Mouse (Mus musculus) limb, embryonic 14.5 days (tissue): ENCODE results near the gene Xpo1. TPM values are rescaled to one million over a fixed set of nuclear protein-coding genes. Genes with fewer than 3 reads are reported as not detected.

Experiments
- ATAC-seq: fragments of 200-750 bp; cut with Nextera tagmentation; 2 replicates; pipeline ENCODE4 v1.8.0; 2017; ENCODE audit warnings: low read depth, moderate number of reproducible peaks, moderate TSS enrichment; ENCODE audit not compliant: low FRiP score
- DNase-seq: peaks from one replicate; pipeline ENCODE4 v3.0.0-alpha.2; 2015; ENCODE audit warnings: low spot score
- H3K27ac ChIP-seq: fragments of 300-500 bp; sonication (generic); replicated peaks from 2 replicates; pipeline ENCODE4 v1.5.1; 2014; ENCODE audit warnings: low read depth, mild to moderate bottlenecking, low read length, moderate library complexity, mixed read lengths
- H3K27me3 ChIP-seq: fragments of 300-500 bp; sonication (generic); 2 replicates; pipeline ENCODE4 v1.6.1; 2014; ENCODE audit warnings: low read length, mixed read lengths; ENCODE audit not compliant: control insufficient read depth, insufficient read depth
- H3K36me3 ChIP-seq: fragments of 300-500 bp; sonication (generic); 2 replicates; pipeline ENCODE4 v1.6.1; 2014; ENCODE audit warnings: mild to moderate bottlenecking, low read length, moderate library complexity, mixed read lengths; ENCODE audit not compliant: control insufficient read depth, insufficient read depth
- H3K4me1 ChIP-seq: fragments of 300-500 bp; sonication (generic); 2 replicates; pipeline ENCODE4 v1.6.1; 2014; ENCODE audit warnings: antibody characterized with exemption, low read length, mixed read lengths; ENCODE audit not compliant: control insufficient read depth, insufficient read depth
- H3K4me2 ChIP-seq: fragments of 300-500 bp; sonication (generic); replicated peaks from 2 replicates; pipeline ENCODE4 v1.6.1; 2014; ENCODE audit warnings: low read depth, mild to moderate bottlenecking, low read length, moderate library complexity; ENCODE audit not compliant: severe bottlenecking
- H3K4me3 ChIP-seq: fragments of 300-500 bp; sonication (generic); replicated peaks from 2 replicates; pipeline ENCODE4 v1.5.1; 2014; ENCODE audit warnings: low read length
- H3K9ac ChIP-seq: fragments of 300-500 bp; sonication (generic); 2 replicates; pipeline ENCODE4 v1.6.1; 2014; ENCODE audit warnings: mild to moderate bottlenecking, low read depth, low read length, moderate library complexity; ENCODE audit not compliant: severe bottlenecking
- H3K9me3 ChIP-seq: fragments of 300-500 bp; sonication (generic); 2 replicates; pipeline ENCODE4 v1.6.1; 2016; ENCODE audit warnings: low read length; ENCODE audit not compliant: control insufficient read depth
- POLR2A ChIP-seq: fragments of 200-500 bp; IDR thresholded peaks from 2 replicates; pipeline ENCODE4 v1.8.0; 2012; ENCODE audit warnings: inconsistent platforms, mild to moderate bottlenecking, moderate library complexity, borderline replicate concordance; ENCODE audit not compliant: insufficient read depth, insufficient read length; ENCODE audit errors: extremely low read depth
- WGBS: fragments of 180-500 bp; shearing (Covaris S2); extraction: QIAGEN DNeasy Blood & Tissue Kit; methylation state at CpG from one replicate; pipeline ENCODE4 v1.1.7; 2014; 5-methylcytosine and 5-hydroxymethylcytosine counted together
- polyA plus RNA-seq, 2 experiments: library from polyadenylated mRNA; depleted of rRNA in 1 of 2; stranded (reverse) in 1 of 2; unstranded in 1 of 2; fragments of >200 nt; fragmentation: Nextera tagmentation in 1 of 2; extraction: Ambion mirVana in 1 of 2; gene quantifications; 2 replicates each; pipeline versions ENCODE4 v1.2.1 to v1.2.3; 2012 to 2014

Gene Xpo1
- polyA plus RNA-seq, 2 experiments: 105 to 113 TPM

GRCm38 (mm10) chr11:23253931-23254330 lies 1.9 kb upstream of the Xpo1 start:
- WGBS: 95% methylated on average over 4 of the region's 4 CpGs
- H3K36me3 ChIP-seq: no peaks in the 10 kb centered on the region
- ATAC-seq (no peak), DNase-seq (no peak)
- peaks cover 5% of the 10 kb centered on the region; the same call in 1 of the 2 replicates for H3K4me1 ChIP-seq
- H3K27ac ChIP-seq: no peak overlapping the region
- TF ChIP-seq POLR2A: no peak
- H3K9me3 ChIP-seq: no peaks in the 10 kb centered on the region
- H3K9ac ChIP-seq: no peak overlapping the region
- H3K4me3 ChIP-seq: no peak overlapping the region
- H3K4me2 ChIP-seq: no peak overlapping the region
- H3K27me3 ChIP-seq: no peaks in the 10 kb centered on the region

- Histone ChIP-seq H3K27me3 (no peaks in the 10 kb centered on the region), H3K9ac (peak overlapping the region; percentile 100), H3K4me1 (peaks cover 5% of the 10 kb centered on the region; the same call in 1 of the 2 replicates), H3K4me2 (peak overlapping the region; percentile 55), H3K36me3 (no peaks in the 10 kb centered on the region), H3K9me3 (no peaks in the 10 kb centered on the region), H3K27ac (peak overlapping the region; percentile 93), H3K4me3 (peak overlapping the region; percentile 98)
- ATAC-seq (no peak), DNase-seq (peak; percentile 10)
- no peak for TF ChIP-seq POLR2A
- 82% methylated on average over 4 of the region's 4 CpGs for WGBS
These were observed 1.3 kb upstream of the Xpo1 start for GRCm38 (mm10) chr11:23254548-23254947.

GRCm38 (mm10) chr11:23255053-23255426 lies 801 bp upstream of the Xpo1 start:
- Histone ChIP-seq H3K4me2 (peak overlapping the region; percentile 55), H3K9ac (peak overlapping the region; percentile 100), H3K9me3 (no peaks in the 10 kb centered on the region), H3K36me3 (no peaks in the 10 kb centered on the region), H3K27me3 (no peaks in the 10 kb centered on the region), H3K4me3 (peak overlapping the region; percentile 98), H3K27ac (peak overlapping the region; percentile 93), H3K4me1 (peaks cover 5% of the 10 kb centered on the region; the same call in 1 of the 2 replicates)
- TF ChIP-seq POLR2A: no peak
- 1% methylated on average over 22 of the region's 24 CpGs for WGBS
- DNase-seq (no peak), ATAC-seq (no peak)

- Histone ChIP-seq H3K4me3 (peak overlapping the region; percentile 98), H3K9me3 (no peaks in the 10 kb centered on the region), H3K9ac (peak overlapping the region; percentile 100), H3K27me3 (no peaks in the 10 kb centered on the region), H3K4me1 (peaks cover 5% of the 10 kb centered on the region; the same call in 1 of the 2 replicates), H3K36me3 (no peaks in the 10 kb centered on the region), H3K4me2 (peak overlapping the region; percentile 89), H3K27ac (peak overlapping the region; percentile 100)
- ATAC-seq (peak; percentile 4; the same call in 1 of the 2 replicates), DNase-seq (peak; percentile 19)
- TF ChIP-seq POLR2A: no peak
- WGBS: 1% methylated on average over 29 of the region's 51 CpGs
These were observed 457 bp downstream of the Xpo1 start for GRCm38 (mm10) chr11:23256194-23256802.

- H3K9ac ChIP-seq: peak overlapping the region; percentile 100
- ATAC-seq: no peak
- peaks cover 5% of the 10 kb centered on the region; the same call in 1 of the 2 replicates for H3K4me1 ChIP-seq
- under 1% methylated on average over 48 of the region's 48 CpGs for whole genome bisulfite sequencing
- peak overlapping the region; percentile 98 for H3K4me3 ChIP-seq
- H3K4me2 ChIP-seq: peak overlapping the region; percentile 89
- H3K9me3 ChIP-seq: no peaks in the 10 kb centered on the region
- H3K27me3 ChIP-seq: no peaks in the 10 kb centered on the region
- peak; percentile 80 for DNase-seq
- H3K36me3 ChIP-seq: peaks cover 8% of the 10 kb centered on the region
- no peak for TF ChIP-seq POLR2A
- peak overlapping the region; percentile 100 for H3K27ac ChIP-seq
These were observed 1.2 kb downstream of the Xpo1 start for GRCm38 (mm10) chr11:23256803-23257704.
